Mouse (Mus musculus): ENCODE data around the gene Cyp2c23. TPM values are rescaled to one million over a fixed set of nuclear protein-coding genes. Genes with fewer than 3 reads are reported as not detected.

Gene Cyp2c23
- polyA plus RNA-seq, 1 experiment from 2014 or later, result 0.56 TPM

GRCm38 (mm10) chr19:43973711-43974110 is 55.3 kb downstream of the Cyp2c23 start:
- TF ChIP-seq EP300 (IDR thresholded peaks at IDR 0.05) (no peak), CTCF (IDR thresholded peaks at IDR 0.05) (no peak)
- WGBS, result 71% methylated on average over 9 of the region's 9 CpGs
- no peak overlapping the region for H3K9ac ChIP-seq (replicated peaks; ENCODE audit: low read depth)
- ATAC-seq (no peak), DNase-seq (ENCODE audit: low spot score) (no peak)
- H3K27ac ChIP-seq (ENCODE audit: low read length), result no peak overlapping the region
- no peak overlapping the region for H3K4me2 ChIP-seq (replicated peaks; ENCODE audit: low read depth, low read length)
- no peak overlapping the region for H3K4me3 ChIP-seq (ENCODE audit: low read depth, low read length)
- H3K9me3 ChIP-seq (ENCODE audit: low read length), result no peaks in the 10 kb centered on the region
- no peaks in the 10 kb centered on the region for H3K27me3 ChIP-seq (replicated peaks; ENCODE audit: insufficient read depth, low read length)
- H3K4me1 ChIP-seq (ENCODE audit: insufficient read depth, low read depth, low read length), result no peaks in the 10 kb centered on the region
- no peaks in the 10 kb centered on the region for H3K36me3 ChIP-seq (ENCODE audit: insufficient read depth, low read length)

DNA sequence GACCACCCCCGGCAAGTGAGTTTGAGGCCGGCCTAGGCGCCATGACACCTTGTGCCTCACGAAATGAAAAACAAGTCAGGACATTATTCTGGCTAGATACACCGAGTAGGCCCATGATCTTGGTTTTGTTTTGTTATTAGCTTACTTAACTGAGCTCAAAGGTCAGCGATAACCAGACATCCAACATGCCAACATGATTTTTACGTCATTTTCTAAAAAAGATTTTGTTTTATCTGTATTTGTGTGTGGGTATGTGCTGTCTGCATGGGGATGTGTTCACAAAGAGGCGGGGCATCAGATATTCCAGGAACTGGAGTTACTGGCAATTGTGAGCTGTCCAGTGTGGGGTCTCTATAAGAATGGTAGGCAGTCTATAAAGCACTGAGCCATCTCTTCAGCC is 56.9 kb downstream of the Cyp2c23 start:
- H3K9me3 ChIP-seq (ENCODE audit: low read length), result no peaks in the 10 kb centered on the region
- TF ChIP-seq EP300 (IDR thresholded peaks at IDR 0.05) (no peak), CTCF (IDR thresholded peaks at IDR 0.05) (no peak)
- H3K36me3 ChIP-seq (ENCODE audit: insufficient read depth, low read length), result no peaks in the 10 kb centered on the region
- H3K4me3 ChIP-seq (ENCODE audit: low read depth, low read length), result no peak overlapping the region
- 92% methylated on average over 8 of the region's 8 CpGs for WGBS
- H3K27me3 ChIP-seq (replicated peaks; ENCODE audit: insufficient read depth, low read length), result no peaks in the 10 kb centered on the region
- H3K9ac ChIP-seq (replicated peaks; ENCODE audit: low read depth), result no peak overlapping the region
- DNase-seq (ENCODE audit: low spot score), result no peak
- no peaks in the 10 kb centered on the region for H3K4me1 ChIP-seq (ENCODE audit: insufficient read depth, low read depth, low read length)
- no peak for ATAC-seq
- no peak overlapping the region for H3K27ac ChIP-seq (ENCODE audit: low read length)
- no peak overlapping the region for H3K4me2 ChIP-seq (replicated peaks; ENCODE audit: low read depth, low read length)

- 60% methylated on average over 10 of the region's 11 CpGs for WGBS
- no peak for TF ChIP-seq EP300 (IDR thresholded peaks at IDR 0.05)
- TF ChIP-seq CTCF (IDR thresholded peaks at IDR 0.05), result no peak
- Histone ChIP-seq H3K27ac (ENCODE audit: low read length) (no peak overlapping the region), H3K9ac (replicated peaks; ENCODE audit: low read depth) (no peak overlapping the region), H3K9me3 (ENCODE audit: low read length) (no peaks in the 10 kb centered on the region), H3K4me2 (replicated peaks; ENCODE audit: low read depth, low read length) (no peak overlapping the region), H3K4me3 (ENCODE audit: low read depth, low read length) (no peak overlapping the region), H3K36me3 (ENCODE audit: insufficient read depth, low read length) (no peaks in the 10 kb centered on the region), H3K4me1 (ENCODE audit: insufficient read depth, low read depth, low read length) (no peaks in the 10 kb centered on the region), H3K27me3 (replicated peaks; ENCODE audit: insufficient read depth, low read length) (no peaks in the 10 kb centered on the region)
- ATAC-seq, result no peak
- no peak for DNase-seq (ENCODE audit: low spot score)
Measured at GRCm38 (mm10) chr19:43968436-43969026, 60.5 kb downstream of the Cyp2c23 start.

DNA sequence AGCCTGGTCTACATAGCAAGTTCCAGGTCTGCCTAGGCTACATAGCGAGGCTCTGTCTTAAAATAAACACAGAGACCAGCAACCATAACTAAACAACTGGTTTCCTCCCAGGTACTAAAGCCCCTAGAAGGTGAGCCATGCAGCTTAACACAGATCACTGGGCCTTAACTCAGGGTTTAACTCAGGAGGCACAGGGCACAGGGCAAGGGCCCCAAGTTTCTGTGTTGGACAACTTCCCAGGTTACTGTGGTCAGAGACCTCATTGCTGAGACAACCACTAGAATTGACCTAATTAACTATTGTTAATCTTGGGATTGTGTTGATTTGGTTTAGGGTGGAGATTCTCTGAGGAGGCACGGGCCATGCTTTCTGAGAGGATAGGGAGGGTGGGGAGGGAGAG is 62.5 kb downstream of the Cyp2c23 start:
- no peaks in the 10 kb centered on the region for H3K36me3 ChIP-seq (ENCODE audit: insufficient read depth, low read length)

GRCm38 (mm10) chr19:43965496-43966085 is 63.4 kb downstream of the Cyp2c23 start:
- no peak for DNase-seq (ENCODE audit: low spot score)
- H3K9me3 ChIP-seq (ENCODE audit: low read length), result no peaks in the 10 kb centered on the region
- H3K36me3 ChIP-seq (ENCODE audit: insufficient read depth, low read length), result no peaks in the 10 kb centered on the region
- H3K4me1 ChIP-seq (ENCODE audit: insufficient read depth, low read depth, low read length), result no peaks in the 10 kb centered on the region
- no peak overlapping the region for H3K4me3 ChIP-seq (ENCODE audit: low read depth, low read length)
- H3K27ac ChIP-seq (ENCODE audit: low read length), result no peak overlapping the region
- 70% methylated on average over 11 of the region's 11 CpGs for WGBS
- H3K4me2 ChIP-seq (replicated peaks; ENCODE audit: low read depth, low read length), result no peak overlapping the region
- no peaks in the 10 kb centered on the region for H3K27me3 ChIP-seq (replicated peaks; ENCODE audit: insufficient read depth, low read length)
- no peak overlapping the region for H3K9ac ChIP-seq (replicated peaks; ENCODE audit: low read depth)
- ATAC-seq, result no peak
- TF ChIP-seq EP300 (IDR thresholded peaks at IDR 0.05) (no peak), CTCF (IDR thresholded peaks at IDR 0.05) (no peak)

More for the DNA sequence above, 62.5 kb downstream of the Cyp2c23 start:
- Histone ChIP-seq H3K27ac (ENCODE audit: low read length) (no peak overlapping the region), H3K9ac (replicated peaks; ENCODE audit: low read depth) (no peak overlapping the region), H3K4me3 (ENCODE audit: low read depth, low read length) (no peak overlapping the region), H3K4me2 (replicated peaks; ENCODE audit: low read depth, low read length) (no peak overlapping the region), H3K9me3 (ENCODE audit: low read length) (no peaks in the 10 kb centered on the region), H3K4me1 (ENCODE audit: insufficient read depth, low read depth, low read length) (no peaks in the 10 kb centered on the region), H3K27me3 (replicated peaks; ENCODE audit: insufficient read depth, low read length) (no peaks in the 10 kb centered on the region)
- TF ChIP-seq EP300 (IDR thresholded peaks at IDR 0.05), result no peak
- TF ChIP-seq CTCF (IDR thresholded peaks at IDR 0.05), result no peak
- DNase-seq (ENCODE audit: low spot score) (no peak), ATAC-seq (no peak)
- WGBS, result 65% methylated on average over 2 of the region's 2 CpGs

DNA sequence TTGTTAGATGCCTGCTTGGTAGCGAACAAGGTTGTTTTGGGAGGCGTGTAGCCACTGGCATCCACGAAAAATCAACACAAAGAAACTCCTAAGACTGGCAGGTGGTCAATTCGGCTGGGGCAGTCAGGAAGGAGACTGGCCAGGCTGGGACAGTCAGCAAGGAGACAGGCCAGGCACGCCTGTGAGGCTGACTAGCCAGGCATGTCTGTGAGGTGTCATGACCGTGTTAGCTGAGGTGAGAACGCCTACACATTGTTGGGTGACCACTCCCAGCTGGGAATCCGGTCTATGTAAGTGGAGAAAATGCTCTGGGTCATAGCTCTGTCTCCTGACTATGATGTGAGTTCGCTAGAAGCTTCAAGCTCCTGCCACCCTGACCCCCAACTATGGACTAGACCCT is 66.2 kb downstream of the Cyp2c23 start:
- 71% methylated on average over 9 of the region's 9 CpGs for WGBS
- no peak overlapping the region for H3K27ac ChIP-seq (ENCODE audit: low read length)
- ATAC-seq, result no peak

More for the DNA sequence above, 66.2 kb downstream of the Cyp2c23 start:
- DNase-seq (ENCODE audit: low spot score), result no peak
- TF ChIP-seq CTCF (IDR thresholded peaks at IDR 0.05), result no peak
- TF ChIP-seq EP300 (IDR thresholded peaks at IDR 0.05), result no peak
- Histone ChIP-seq H3K27me3 (replicated peaks; ENCODE audit: insufficient read depth, low read length) (no peaks in the 10 kb centered on the region), H3K4me1 (ENCODE audit: insufficient read depth, low read depth, low read length) (no peaks in the 10 kb centered on the region), H3K4me3 (ENCODE audit: low read depth, low read length) (no peak overlapping the region), H3K9ac (replicated peaks; ENCODE audit: low read depth) (no peak overlapping the region), H3K9me3 (ENCODE audit: low read length) (no peaks in the 10 kb centered on the region), H3K4me2 (replicated peaks; ENCODE audit: low read depth, low read length) (no peak overlapping the region), H3K36me3 (ENCODE audit: insufficient read depth, low read length) (no peaks in the 10 kb centered on the region)

Measured in lung, postnatal 0 days (tissue).